Mouse (Mus musculus) intestine, embryonic 15.5 days (tissue): ENCODE results near the gene 4930432K21Rik. TPM values are rescaled to one million over a fixed set of nuclear protein-coding genes. Genes with fewer than 3 reads are reported as not detected.

Experiments
- microRNA counts: library from miRNA; unstranded; fragments of <30 nt; microRNA quantifications from one replicate; lab custom pipeline; 2016
- polyA plus RNA-seq: library from polyadenylated mRNA; unstranded; fragments of >200 nt; fragmentation: Nextera tagmentation; extraction: Ambion mirVana; gene quantifications from 2 replicates; pipeline ENCODE4 v1.2.1, GENCODE M21; 2015

The 4930432K21Rik gene
- polyA plus RNA-seq, 1 experiment from 2014 or later: 0.65 TPM

MicroRNAs within 50 kb of the gene (microRNA counts, 519-probe panel; counts per million panel counts)
- microRNA mmu-miR-181c (lab: Ali Mortazavi, UCI) (2,748 counts per million, percentile 71 among the panel's probes with 10 or more counts), microRNA mmu-miR-23a (lab: Ali Mortazavi, UCI) (3,733 counts per million, percentile 91 among the panel's probes with 10 or more counts), microRNA mmu-miR-27a (lab: Ali Mortazavi, UCI) (3,997 counts per million, percentile 94 among the panel's probes with 10 or more counts)

Other genes with a start within 250 kb of the 4930432K21Rik start
- 11.0 and 13.4 TPM in 2 replicates for gene Adgrl1, start 247.9 kb upstream of the 4930432K21Rik start, polyA plus RNA-seq
- 0.44 and 0.47 TPM in 2 replicates for gene Gm10644, start 192.8 kb upstream of the 4930432K21Rik start, polyA plus RNA-seq
- 57.8 and 60.9 TPM in 2 replicates for gene Asf1b, start 192.5 kb upstream of the 4930432K21Rik start, polyA plus RNA-seq
- gene Prkaca, start 175.0 kb upstream of the 4930432K21Rik start, polyA plus RNA-seq: 115 and 121 TPM in 2 replicates
- gene Samd1, start 150.4 kb upstream of the 4930432K21Rik start, polyA plus RNA-seq: 8.4 and 8.7 TPM in 2 replicates
- gene 1700067K01Rik, start 146.5 kb upstream of the 4930432K21Rik start, polyA plus RNA-seq: 0.86 and 0.87 TPM in 2 replicates
- gene 2210011C24Rik, start 135.9 kb upstream of the 4930432K21Rik start, polyA plus RNA-seq: 1.5 and 1.6 TPM in 2 replicates
- gene Palm3, start 126.6 kb upstream of the 4930432K21Rik start, polyA plus RNA-seq: 8.9 and 9.4 TPM in 2 replicates
- 1.3 and 1.5 TPM in 2 replicates for gene Il27ra, start 105.4 kb upstream of the 4930432K21Rik start, polyA plus RNA-seq
- 0.28 and 0.31 TPM in 2 replicates for gene Rln3, start 103.0 kb upstream of the 4930432K21Rik start, polyA plus RNA-seq
- 0.92 and 1.3 TPM in 2 replicates for gene Gm10643, start 82.9 kb upstream of the 4930432K21Rik start, polyA plus RNA-seq
- gene Rfx1, start 81.2 kb upstream of the 4930432K21Rik start, polyA plus RNA-seq: 7.3 and 7.9 TPM in 2 replicates
- gene Dcaf15, start 43.3 kb upstream of the 4930432K21Rik start, polyA plus RNA-seq: 8.4 and 9.9 TPM in 2 replicates
- 0.33 and 0.62 TPM in 2 replicates for gene Podnl1, start 22.0 kb upstream of the 4930432K21Rik start, polyA plus RNA-seq
- 20.7 and 21.7 TPM in 2 replicates for gene Cc2d1a, start 89 bp upstream of the 4930432K21Rik start, polyA plus RNA-seq
- gene Nanos3, start 37.2 kb downstream of the 4930432K21Rik start, polyA plus RNA-seq: 2.5 and 2.9 TPM in 2 replicates
- gene Zswim4, start 89.0 kb downstream of the 4930432K21Rik start, polyA plus RNA-seq: 9.0 TPM in 2 replicates
- gene D8Ertd738e, start 101.7 kb downstream of the 4930432K21Rik start, polyA plus RNA-seq: 292 and 312 TPM in 2 replicates
- gene Mri1, start 109.3 kb downstream of the 4930432K21Rik start, polyA plus RNA-seq: 72.4 and 77.5 TPM in 2 replicates
- 14.3 and 16.8 TPM in 2 replicates for gene Ccdc130, start 122.4 kb downstream of the 4930432K21Rik start, polyA plus RNA-seq
- gene Cacna1a, start 240.4 kb downstream of the 4930432K21Rik start, polyA plus RNA-seq: 3.3 and 4.5 TPM in 2 replicates